Mouse (Mus musculus) megakaryocyte-erythroid progenitor cell, adult 5-6 weeks (primary cell): ENCODE data around the gene Khdrbs2. TPM values are rescaled to one million over a fixed set of nuclear protein-coding genes. Genes with fewer than 3 reads are reported as not detected.
"Not testable (repeated sequence)": the region's sequence is repeated elsewhere in the genome, so short reads cannot be mapped to it uniquely, and the experiment has no call there.

ENCODE experiments used
- ATAC-seq: replicated peaks from 2 replicates; pipeline ENCODE4 v1.8.0; 2016; ENCODE audit warnings: mild to moderate bottlenecking, inconsistent platforms; ENCODE audit not compliant: severe bottlenecking, poor library complexity, low FRiP score, low TSS enrichment
- total RNA-seq, 2 experiments: library from RNA; stranded (forward) in 1 of 2; stranded (reverse) in 1 of 2; fragments of 200-1000, 215-1000 nt in 1 of 2; fragments of >200 nt in 1 of 2; fragmentation: Nextera tagmentation in 1 of 2; gene quantifications; 2 replicates each; pipeline ENCODE4 v1.2.3; 2014 to 2017

The Khdrbs2 gene
- total RNA-seq, 2 experiments from 2014 or later, result not detected

- no peak for ATAC-seq
Measured at GRCm38 (mm10) chr1:32433118-32433517, 260.6 kb downstream of the Khdrbs2 start.

- no peak for ATAC-seq
Measured at GRCm38 (mm10) chr1:32443927-32444326, 271.4 kb downstream of the Khdrbs2 start.

- ATAC-seq, result no peak
Measured at GRCm38 (mm10) chr1:32463103-32463516, 290.6 kb downstream of the Khdrbs2 start.

GRCm38 (mm10) chr1:32471022-32471421 is 298.5 kb downstream of the Khdrbs2 start:
- no peak for ATAC-seq

- ATAC-seq, result no peak
Measured at GRCm38 (mm10) chr1:32471502-32472214, 299.1 kb downstream of the Khdrbs2 start.

- ATAC-seq, result no peak
Measured at GRCm38 (mm10) chr1:32487944-32488343, 315.4 kb downstream of the Khdrbs2 start.

GRCm38 (mm10) chr1:32503381-32503780 is 330.9 kb downstream of the Khdrbs2 start:
- ATAC-seq, result no peak

GRCm38 (mm10) chr1:32547194-32547593 is 374.7 kb downstream of the Khdrbs2 start, which contains the start of gene Gm5415:
Gm5415 (minus strand) TSS chr1:32547294.
- ATAC-seq, result not testable (repeated sequence)

GRCm38 (mm10) chr1:32553459-32553858 is 380.9 kb downstream of the Khdrbs2 start:
- no peak for ATAC-seq

- no peak for ATAC-seq
Measured at GRCm38 (mm10) chr1:32553925-32554324, 381.4 kb downstream of the Khdrbs2 start.

GRCm38 (mm10) chr1:32568901-32569300 is 396.4 kb downstream of the Khdrbs2 start:
- no peak for ATAC-seq

GRCm38 (mm10) chr1:32626060-32626459 is 453.5 kb downstream of the Khdrbs2 start:
- no peak for ATAC-seq

GRCm38 (mm10) chr1:32632415-32633354 is 460.2 kb downstream of the Khdrbs2 start:
- ATAC-seq, result no peak

GRCm38 (mm10) chr1:32633404-32633803 is 460.9 kb downstream of the Khdrbs2 start:
- no peak for ATAC-seq

GRCm38 (mm10) chr1:32639118-32639517 is 466.6 kb downstream of the Khdrbs2 start:
- no peak for ATAC-seq

- ATAC-seq, result no peak
Measured at GRCm38 (mm10) chr1:32649647-32650209, 477.2 kb downstream of the Khdrbs2 start.

GRCm38 (mm10) chr1:32693806-32694205 is 521.3 kb downstream of the Khdrbs2 start:
- ATAC-seq, result no peak

GRCm38 (mm10) chr1:32700132-32700531 is 527.6 kb downstream of the Khdrbs2 start:
- ATAC-seq, result no peak

GRCm38 (mm10) chr1:32701267-32701666 is 528.8 kb downstream of the Khdrbs2 start:
- no peak for ATAC-seq
